ENCODE assay signal across 9 mouse cellular contexts in the genomic region with DNA sequence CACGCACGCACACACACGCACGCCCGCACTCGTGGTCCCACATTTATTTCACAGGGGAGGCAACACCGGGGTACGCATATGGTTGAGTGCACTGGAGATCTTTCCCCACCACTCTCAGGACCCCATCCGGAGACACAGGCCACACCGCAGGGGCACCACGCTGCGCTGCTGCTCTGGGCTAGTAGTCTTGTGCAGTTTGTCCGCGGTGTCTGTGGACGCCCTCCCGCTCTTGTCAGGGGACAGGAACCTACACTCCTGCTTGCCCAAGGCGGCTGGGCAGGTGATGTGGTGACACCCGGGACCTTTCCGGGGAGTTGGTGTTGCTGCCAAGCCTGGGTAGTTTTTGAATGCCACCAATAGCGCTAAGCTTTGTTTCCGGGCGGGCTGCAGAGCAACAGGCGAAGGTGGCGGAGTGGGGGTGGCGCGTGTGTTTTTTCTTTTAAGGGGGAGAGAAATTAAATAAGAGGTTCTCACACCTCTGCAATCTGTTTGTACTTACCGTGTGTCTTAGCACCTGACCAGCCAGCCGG. TPM values are rescaled to one million over a fixed set of nuclear protein-coding genes. Genes with fewer than 3 reads are reported as not detected.
A peak's percentile ranks its signal among the peaks of the same experiment; 100 is the strongest.
DNase-seq lines count a peak whose midpoint lies in the region; ATAC-seq lines count a peak whose summit lies in the region.
"Had no signal": no experiment of that assay in that cellular context is flagged by ENCODE, and none has a peak within 500 bp of the region (broad histone marks: within the 10 kb centered on the region; RNA-seq: fewer than 3 reads in every experiment).

No protein-coding gene starts in this region.

- H3K9ac ChIP-seq in lung, embryonic 15.5 days, result peak overlapping the region; percentile 41
- H3K9ac ChIP-seq in hindbrain, embryonic 14.5 days, result no peak overlapping the region

- DNase-seq in CD4-positive, CD25-positive, alpha-beta regulatory T cell, adult 2 months (ENCODE audit: low read depth, low spot score), result peak; percentile 35
- no peak for DNase-seq in lung, postnatal 4 days
- DNase-seq in hindbrain, embryonic 14.5 days (ENCODE audit: low spot score), result no peak
- peak; percentile 50 for DNase-seq in neural tube, embryonic 10.5 days (ENCODE audit: extremely low spot score, low spot score)
- no peak for DNase-seq in layer of hippocampus, adult 18-20 months (ENCODE audit: low spot score in 2 of 2)
- no peak for DNase-seq in urinary bladder, postnatal 14 days (ENCODE audit: low spot score)

- no peaks in the 10 kb centered on the region for H3K36me3 ChIP-seq in lung, embryonic 15.5 days
- no peaks in the 10 kb centered on the region for H3K36me3 ChIP-seq in hindbrain, embryonic 14.5 days (replicated peaks; ENCODE audit: control insufficient read depth, insufficient read depth)

- no peak for ATAC-seq in CD4-positive, CD25-positive, alpha-beta regulatory T cell, adult 4 months
- no peak for ATAC-seq in lung, embryonic 15.5 days (ENCODE audit: borderline replicate concordance, extremely low read depth, low FRiP score, low TSS enrichment)
- no peak for ATAC-seq in hindbrain, embryonic 14.5 days (ENCODE audit: low FRiP score)

- H3K27me3 ChIP-seq in lung, embryonic 15.5 days, result peaks cover 95% of the 10 kb centered on the region
- H3K27me3 ChIP-seq in hindbrain, embryonic 14.5 days (ENCODE audit: control insufficient read depth, insufficient read depth, low read length), result peaks cover 98% of the 10 kb centered on the region

- no peaks in the 10 kb centered on the region for H3K9me3 ChIP-seq in lung, embryonic 15.5 days
- no peaks in the 10 kb centered on the region for H3K9me3 ChIP-seq in hindbrain, embryonic 14.5 days (ENCODE audit: control insufficient read depth, low read length)

- 1% methylated on average over 27 of the region's 28 CpGs for WGBS in lung, embryonic 15.5 days
- WGBS in hindbrain, embryonic 14.5 days, result 2% methylated on average over 28 of the region's 28 CpGs

- H3K27ac ChIP-seq in lung, embryonic 15.5 days, result 0 out of 2 replicates have a peak overlapping the region, but pooled peaks have one; percentile 21
- H3K27ac ChIP-seq in hindbrain, embryonic 14.5 days, result no peak overlapping the region

- H3K4me3 ChIP-seq in lung, embryonic 15.5 days, result peak overlapping the region; percentile 54
- 0 out of 2 replicates have a peak overlapping the region, but pooled peaks have one; percentile 5 for H3K4me3 ChIP-seq in hindbrain, embryonic 14.5 days (replicated peaks; ENCODE audit: low read length)

- H3K4me2 ChIP-seq in lung, embryonic 15.5 days, result peak overlapping the region; percentile 82
- H3K4me2 ChIP-seq in hindbrain, embryonic 14.5 days (replicated peaks), result peak overlapping the region; percentile 52; the same call in 1 of the 2 replicates

- H3K4me1 ChIP-seq in lung, embryonic 15.5 days, result peaks cover 53% of the 10 kb centered on the region
- peaks cover 23% of the 10 kb centered on the region for H3K4me1 ChIP-seq in hindbrain, embryonic 14.5 days (replicated peaks; ENCODE audit: control insufficient read depth, insufficient read depth, low read length)

RNA-seq across cellular contexts. Expression of a gene that starts 1.5 kb away (rescaled TPM):
- polyA plus RNA-seq in CD4-positive, CD25-positive, alpha-beta regulatory T cell, adult 4 months (2017; shearing (Covaris generic)), result not detected
- 181 and 186 TPM in 2 replicates for polyA plus RNA-seq in lung, embryonic 15.5 days (2015; fragmentation: Nextera tagmentation; extraction: Ambion mirVana)
- polyA plus RNA-seq in hindbrain, embryonic 14.5 days (2014; fragmentation: Nextera tagmentation; extraction: Ambion mirVana), result 6.3 and 6.9 TPM in 2 replicates
- total RNA-seq in layer of hippocampus, adult 18-20 months (2021), result 10 to 100 TPM; 33.1 to 38.2 TPM
- total RNA-seq: monocyte, adult 5-6 weeks had no signal

RNA-seq across cellular contexts. Expression of a gene that starts 7.3 kb away (rescaled TPM):
- polyA plus RNA-seq in CD4-positive, CD25-positive, alpha-beta regulatory T cell, adult 4 months (2017; shearing (Covaris generic)), result not detected
- 6.5 and 6.6 TPM in 2 replicates for polyA plus RNA-seq in lung, embryonic 15.5 days (2015; fragmentation: Nextera tagmentation; extraction: Ambion mirVana)
- 143 and 149 TPM in 2 replicates for polyA plus RNA-seq in hindbrain, embryonic 14.5 days (2014; fragmentation: Nextera tagmentation; extraction: Ambion mirVana)
- total RNA-seq in layer of hippocampus, adult 18-20 months (2021), result 100 to 1,000 TPM; 326 to 327 TPM
- total RNA-seq: monocyte, adult 5-6 weeks had no signal

RNA-seq across cellular contexts. Expression of a gene that starts 12.1 kb away (rescaled TPM):
- 10 to 100 TPM; 82.2 to 83.2 TPM for polyA plus RNA-seq in CD4-positive, CD25-positive, alpha-beta regulatory T cell, adult 4 months (2017; shearing (Covaris generic))
- 120 and 122 TPM in 2 replicates for polyA plus RNA-seq in lung, embryonic 15.5 days (2015; fragmentation: Nextera tagmentation; extraction: Ambion mirVana)
- 161 and 166 TPM in 2 replicates for polyA plus RNA-seq in hindbrain, embryonic 14.5 days (2014; fragmentation: Nextera tagmentation; extraction: Ambion mirVana)
- total RNA-seq in layer of hippocampus, adult 18-20 months (2021), result 100 to 1,000 TPM in 1 of 2 experiments, 10 to 100 TPM in 1; 96.5 to 104 TPM

RNA-seq across cellular contexts. Expression of a gene that starts 16.1 kb away (rescaled TPM):
- polyA plus RNA-seq in CD4-positive, CD25-positive, alpha-beta regulatory T cell, adult 4 months (2017; shearing (Covaris generic)), result 1,000 to 10,000 TPM; 3,148 to 3,732 TPM
- 909 and 953 TPM in 2 replicates for polyA plus RNA-seq in lung, embryonic 15.5 days (2015; fragmentation: Nextera tagmentation; extraction: Ambion mirVana)
- 622 and 778 TPM in 2 replicates for polyA plus RNA-seq in hindbrain, embryonic 14.5 days (2014; fragmentation: Nextera tagmentation; extraction: Ambion mirVana)
- total RNA-seq in layer of hippocampus, adult 18-20 months (2021), result 1,000 to 10,000 TPM; 1,062 to 1,079 TPM

RNA-seq across cellular contexts. Expression of a gene that starts 17.7 kb away (rescaled TPM):
- 10 to 100 TPM in 1 of 2 experiments, 1 to 10 TPM in 1; 7.2 to 20.1 TPM for polyA plus RNA-seq in CD4-positive, CD25-positive, alpha-beta regulatory T cell, adult 4 months (2017; shearing (Covaris generic))
- 26.2 and 27.1 TPM in 2 replicates for polyA plus RNA-seq in lung, embryonic 15.5 days (2015; fragmentation: Nextera tagmentation; extraction: Ambion mirVana)
- 28.5 and 30.0 TPM in 2 replicates for polyA plus RNA-seq in hindbrain, embryonic 14.5 days (2014; fragmentation: Nextera tagmentation; extraction: Ambion mirVana)
- total RNA-seq in layer of hippocampus, adult 18-20 months (2021), result 10 to 100 TPM; 54.1 to 62.0 TPM

Comparison
In these comparisons a context has a peak if more than half of its experiments do, and no peak if none do; other contexts are left out.
1. DNase-seq: peak in CD4-positive, CD25-positive, alpha-beta regulatory T cell, adult 2 months (single experiment) and neural tube, embryonic 10.5 days (single experiment); none in lung, postnatal 4 days (0 of 2), hindbrain, embryonic 14.5 days (single experiment), layer of hippocampus, adult 18-20 months (0 of 2) and urinary bladder, postnatal 14 days (single experiment).
2. RNA of a gene that starts 1.5 kb away (polyA plus RNA-seq): 181 to 186 TPM in lung, embryonic 15.5 days; 6.3 to 6.9 TPM in hindbrain, embryonic 14.5 days and not detected in CD4-positive, CD25-positive, alpha-beta regulatory T cell, adult 4 months; every median in the first group is over 10 times any median in the second.
3. RNA of a gene that starts 7.3 kb away (polyA plus RNA-seq): 143 to 149 TPM in hindbrain, embryonic 14.5 days; 6.5 to 6.6 TPM in lung, embryonic 15.5 days and not detected in CD4-positive, CD25-positive, alpha-beta regulatory T cell, adult 4 months; every median in the first group is over 10 times any median in the second.